Mouse (Mus musculus) heart, postnatal 14 days (tissue): ENCODE results near the gene Tnfrsf1b. TPM values are rescaled to one million over a fixed set of nuclear protein-coding genes. Genes with fewer than 3 reads are reported as not detected.
"Not testable (repeated sequence)": the region's sequence is repeated elsewhere in the genome, so short reads cannot be mapped to it uniquely, and the experiment has no call there.

Experiments used
- DNase-seq, 2 experiments: peaks; one replicate each; pipeline ENCODE4 v3.0.0; 2021 to 2022
- intact Hi-C: fragments of 180-260 bp; cut with DNase I; formaldehyde crosslinking; loops from one replicate; pipeline ENCODE4 v1.15.1; 2025
- total RNA-seq, 2 experiments: library from RNA; stranded (reverse); gene quantifications; 2 replicates each; pipeline ENCODE4 v1.2.3; 2021

Tnfrsf1b gene
- total RNA-seq, 2 experiments from 2014 or later: 5.5 to 6.3 TPM

- intact Hi-C loops: no loop called here
- no peak for DNase-seq
These were observed 51.5 kb downstream of the Tnfrsf1b start for GRCm38 (mm10) chr4:145195172-145195571.

- DNase-seq: peak; percentile 93 to 96
- intact Hi-C loops: no loop called here
These were observed 52.0 kb downstream of the Tnfrsf1b start, which contains the start of gene Vps13d for GRCm38 (mm10) chr4:145194559-145195162. Vps13d (minus strand) TSS chr4:145195005.

GRCm38 (mm10) chr4:145193991-145194511 is 52.6 kb downstream of the Tnfrsf1b start:
- peak; percentile 71 to 77 for DNase-seq

GRCm38 (mm10) chr4:145193406-145193805 is 53.3 kb downstream of the Tnfrsf1b start:
- intact Hi-C loops: no loop called here
- no peak for DNase-seq

More at GRCm38 (mm10) chr4:145193991-145194511, 52.6 kb downstream of the Tnfrsf1b start:
- intact Hi-C loops: no loop called here

- intact Hi-C loops: no loop called here
- DNase-seq: peak in 1 of 2 experiments; percentile 59
These were observed 54.0 kb downstream of the Tnfrsf1b start for GRCm38 (mm10) chr4:145192686-145193085.

- DNase-seq: no peak
- intact Hi-C loops: no loop called here
These were observed 58.1 kb downstream of the Tnfrsf1b start for GRCm38 (mm10) chr4:145188561-145188960.

GRCm38 (mm10) chr4:145187619-145188018 is 59.1 kb downstream of the Tnfrsf1b start:
- no peak for DNase-seq

GRCm38 (mm10) chr4:145178918-145179549 is 67.6 kb downstream of the Tnfrsf1b start:
- intact Hi-C loops: no loop called here
- no peak for DNase-seq

More at GRCm38 (mm10) chr4:145187619-145188018, 59.1 kb downstream of the Tnfrsf1b start:
- intact Hi-C loops: no loop called here

GRCm38 (mm10) chr4:145165542-145165941 is 81.1 kb downstream of the Tnfrsf1b start:
- DNase-seq, intact Hi-C loops: not testable (repeated sequence)

GRCm38 (mm10) chr4:145164111-145164510 is 82.6 kb downstream of the Tnfrsf1b start:
- intact Hi-C loops: no loop called here
- no peak for DNase-seq

Other genes with a start within 250 kb of the Tnfrsf1b start
- 10 to 100 TPM; 72.5 to 74.9 TPM for gene Vps13d, start 51.9 kb downstream of the Tnfrsf1b start, total RNA-seq
- gene Tnfrsf8, start 68.3 kb upstream of the Tnfrsf1b start, total RNA-seq: under 1 TPM; 0.17 to 0.19 TPM